Mouse (Mus musculus) layer of hippocampus, postnatal 25 days (tissue): Measurements from ENCODE around the gene Hhatl. TPM values are rescaled to one million over a fixed set of nuclear protein-coding genes. Genes with fewer than 3 reads are reported as not detected.

ENCODE experiments used
- DNase-seq, 2 experiments: peaks; one replicate each; pipeline ENCODE4 v3.0.0; 2022; ENCODE audit warnings: mixed read lengths in 2 of 2, low spot score in 1 of 2; ENCODE audit errors: extremely low spot score in 1 of 2
- total RNA-seq, 2 experiments: library from RNA; stranded (reverse); gene quantifications; 2 replicates each; pipeline ENCODE4 v1.2.3; 2021

Gene Hhatl
- total RNA-seq, 2 experiments from 2014 or later, result 15.1 to 15.5 TPM

- peak in 1 of 2 experiments; percentile 43 for DNase-seq
Observed at GRCm38 (mm10) chr9:121760271-121761090, 31.8 kb downstream of the Hhatl start.

DNA sequence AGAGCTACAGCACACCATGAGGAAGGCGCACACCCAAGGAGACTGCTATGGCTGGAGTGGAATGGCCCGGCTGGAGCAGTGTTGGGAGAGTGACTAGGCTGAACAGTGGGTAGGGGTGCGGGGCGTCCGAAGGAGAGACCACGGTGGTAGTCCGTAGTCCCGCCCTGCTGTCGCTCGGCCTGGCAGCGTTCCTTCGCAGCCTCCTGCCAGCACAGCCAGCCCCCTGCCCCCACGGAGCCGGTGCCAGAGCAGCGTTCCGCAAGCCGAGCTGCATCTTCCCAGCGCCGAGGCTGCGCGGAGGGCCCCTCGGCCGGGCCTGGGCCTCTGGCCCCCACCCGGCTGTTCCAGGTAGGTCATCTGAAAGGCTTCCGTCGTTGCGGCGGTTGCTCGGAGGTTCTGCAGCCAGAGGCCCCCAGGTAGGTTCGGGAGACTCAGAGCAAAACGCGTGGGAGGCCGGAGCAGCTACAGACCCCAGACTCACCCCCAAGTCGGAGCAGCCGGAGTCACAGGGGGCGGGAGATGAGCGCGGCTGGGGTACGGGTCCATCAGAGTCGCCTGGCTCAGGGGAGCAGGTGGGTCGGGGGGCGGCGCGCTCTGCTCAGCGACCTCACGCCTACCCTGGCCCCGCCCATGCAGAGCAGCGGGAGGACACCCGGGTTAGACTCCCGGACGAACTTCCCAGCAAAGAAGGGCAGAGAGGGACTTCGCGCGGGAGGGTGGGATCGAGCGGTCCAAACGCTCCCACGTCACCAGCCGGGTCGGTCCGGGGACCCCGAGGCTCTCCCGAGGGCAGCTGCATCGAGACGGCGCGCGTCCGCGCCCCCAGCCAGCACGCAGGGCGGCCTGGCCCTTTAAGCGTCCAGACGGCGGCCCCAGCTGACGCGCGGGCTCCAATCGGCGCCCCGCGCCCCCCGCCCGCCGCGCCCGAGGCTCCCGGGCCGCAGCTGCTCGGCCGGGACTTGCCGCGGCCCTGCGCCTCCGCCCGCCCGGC, 32.9 kb downstream of the Hhatl start, which contains the start of gene Zfp651:
Gene Zfp651, plus strand, starts transcription at position 240 of the 991 bp plus-strand sequence.
- DNase-seq, result peak; percentile 65 to 70

DNA sequence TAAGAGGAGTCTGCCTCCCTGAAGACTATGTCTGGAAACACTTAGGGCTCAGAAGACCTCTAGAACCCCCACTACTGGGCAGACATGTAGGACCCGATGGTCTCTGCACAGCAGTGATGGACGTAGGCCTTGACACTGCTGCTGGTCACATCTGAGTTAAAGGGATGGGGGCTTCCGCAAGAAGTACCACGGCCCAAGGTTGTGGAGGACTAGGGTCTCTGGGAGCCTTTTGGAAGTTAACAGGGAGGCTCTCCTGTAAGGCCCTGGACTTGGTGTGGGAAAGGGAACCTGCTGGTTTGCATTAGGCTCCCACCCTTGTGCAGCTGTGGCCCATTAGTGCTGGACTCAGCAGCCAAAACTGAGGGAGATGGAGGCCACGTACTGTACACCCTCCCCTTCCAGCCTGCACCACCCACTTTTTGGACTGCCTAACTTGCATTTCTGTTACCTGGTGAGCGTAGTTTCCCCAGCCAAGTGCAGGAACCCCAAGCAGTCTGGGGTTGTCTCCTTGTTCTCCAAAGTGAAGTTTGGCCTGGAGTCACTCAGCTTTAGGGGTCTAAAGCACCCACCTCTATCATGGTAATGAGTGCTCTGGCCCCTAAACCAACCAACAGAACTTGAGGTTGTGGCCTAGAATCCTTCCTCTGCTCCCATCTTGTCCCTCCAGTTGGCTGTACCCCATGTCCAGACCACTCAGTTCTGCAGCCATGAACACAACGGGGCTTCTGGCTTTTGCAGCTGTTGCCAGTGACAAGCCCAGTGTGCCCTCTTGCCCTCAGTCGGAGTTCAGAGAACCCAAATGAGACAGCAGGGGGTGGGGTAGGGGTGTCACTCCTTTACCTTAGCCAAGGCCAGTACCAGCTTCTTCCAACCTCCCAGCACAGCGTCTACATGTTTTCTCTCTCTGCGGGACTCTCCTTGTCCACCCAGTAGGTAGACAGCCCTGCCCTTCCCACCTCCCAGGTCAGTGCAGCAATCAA, 34.2 kb downstream of the Hhatl start:
- DNase-seq, result no peak

GRCm38 (mm10) chr9:121757432-121757831, 34.9 kb downstream of the Hhatl start:
- peak; percentile 33 to 47 for DNase-seq

GRCm38 (mm10) chr9:121756785-121757184, 35.5 kb downstream of the Hhatl start:
- DNase-seq, result peak in 1 of 2 experiments; percentile 6

GRCm38 (mm10) chr9:121754624-121755023, 37.7 kb downstream of the Hhatl start:
- DNase-seq, result no peak

- DNase-seq, result no peak
Observed at GRCm38 (mm10) chr9:121752774-121753173, 39.5 kb downstream of the Hhatl start.

DNA sequence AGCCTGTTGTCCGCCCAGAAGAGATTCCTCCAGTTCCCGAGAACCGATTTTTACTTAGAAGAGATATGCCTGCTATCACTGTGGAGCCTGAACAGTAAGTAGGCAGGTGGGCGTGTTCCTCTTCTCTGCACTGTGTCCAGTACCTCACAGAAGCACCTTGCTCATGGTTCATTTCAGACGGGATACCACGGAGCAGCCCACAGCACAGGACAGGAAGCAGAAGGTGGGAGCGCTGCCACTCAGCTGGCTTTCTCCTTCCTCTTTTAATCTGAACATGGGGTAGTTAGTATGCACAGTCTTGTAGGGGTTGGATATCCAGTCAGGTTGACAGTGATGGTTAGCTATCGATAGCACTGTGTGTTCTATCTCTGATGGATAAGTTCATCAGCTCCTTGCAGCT, 48.3 kb downstream of the Hhatl start:
- DNase-seq, result no peak

- DNase-seq, result no peak
Observed at GRCm38 (mm10) chr9:121741168-121741567, 51.1 kb downstream of the Hhatl start.

GRCm38 (mm10) chr9:121740490-121740889, 51.8 kb downstream of the Hhatl start:
- no peak for DNase-seq

Other genes with a start within 250 kb of the Hhatl start
- gene Lyzl4, start 150.4 kb downstream of the Hhatl start, total RNA-seq, result 1 to 10 TPM in 1 of 2 experiments, under 1 TPM in 1; 0.74 to 1.3 TPM
- gene Vipr1, start 149.8 kb downstream of the Hhatl start, total RNA-seq, result 10 to 100 TPM; 13.2 to 19.9 TPM
- 10 to 100 TPM; 26.3 to 32.7 TPM for gene Sec22c, start 87.0 kb downstream of the Hhatl start, total RNA-seq
- gene Ss18l2, start 82.2 kb downstream of the Hhatl start, total RNA-seq, result 10 to 100 TPM; 80.2 to 90.3 TPM
- 100 to 1,000 TPM in 1 of 2 experiments, 10 to 100 TPM in 1; 71.9 to 123 TPM for gene Nktr, start 73.3 kb downstream of the Hhatl start, total RNA-seq
- gene Zfp651, start 33.2 kb downstream of the Hhatl start, total RNA-seq, result 100 to 1,000 TPM; 101 to 109 TPM
- gene Klhl40, start 14.9 kb downstream of the Hhatl start, total RNA-seq, result 1 to 10 TPM; 3.3 to 4.4 TPM
- gene Ccdc13, start 47.0 kb upstream of the Hhatl start, total RNA-seq, result 1 to 10 TPM; 8.9 to 9.7 TPM
- gene Higd1a, start 65.9 kb upstream of the Hhatl start, total RNA-seq, result 10 to 100 TPM; 84.7 to 92.8 TPM
- 1 to 10 TPM; 2.4 to 2.5 TPM for gene Ackr2, start 105.8 kb upstream of the Hhatl start, total RNA-seq
- gene Cyp8b1, start 123.8 kb upstream of the Hhatl start, total RNA-seq, result not detected
- 1 to 10 TPM; 5.2 to 6.0 TPM for gene Fam198a, start 158.5 kb upstream of the Hhatl start, total RNA-seq
- gene Pomgnt2, start 204.6 kb upstream of the Hhatl start, total RNA-seq, result 10 to 100 TPM; 38.1 to 40.7 TPM